Mouse (Mus musculus) A20 (cell line): ENCODE results near the gene Crbn.

Source experiments
- DNase-seq: peaks from one replicate; pipeline ENCODE4 v3.0.0-alpha.2; 2011; ENCODE audit warnings: low read depth, low spot score

Gene Crbn

DNA sequence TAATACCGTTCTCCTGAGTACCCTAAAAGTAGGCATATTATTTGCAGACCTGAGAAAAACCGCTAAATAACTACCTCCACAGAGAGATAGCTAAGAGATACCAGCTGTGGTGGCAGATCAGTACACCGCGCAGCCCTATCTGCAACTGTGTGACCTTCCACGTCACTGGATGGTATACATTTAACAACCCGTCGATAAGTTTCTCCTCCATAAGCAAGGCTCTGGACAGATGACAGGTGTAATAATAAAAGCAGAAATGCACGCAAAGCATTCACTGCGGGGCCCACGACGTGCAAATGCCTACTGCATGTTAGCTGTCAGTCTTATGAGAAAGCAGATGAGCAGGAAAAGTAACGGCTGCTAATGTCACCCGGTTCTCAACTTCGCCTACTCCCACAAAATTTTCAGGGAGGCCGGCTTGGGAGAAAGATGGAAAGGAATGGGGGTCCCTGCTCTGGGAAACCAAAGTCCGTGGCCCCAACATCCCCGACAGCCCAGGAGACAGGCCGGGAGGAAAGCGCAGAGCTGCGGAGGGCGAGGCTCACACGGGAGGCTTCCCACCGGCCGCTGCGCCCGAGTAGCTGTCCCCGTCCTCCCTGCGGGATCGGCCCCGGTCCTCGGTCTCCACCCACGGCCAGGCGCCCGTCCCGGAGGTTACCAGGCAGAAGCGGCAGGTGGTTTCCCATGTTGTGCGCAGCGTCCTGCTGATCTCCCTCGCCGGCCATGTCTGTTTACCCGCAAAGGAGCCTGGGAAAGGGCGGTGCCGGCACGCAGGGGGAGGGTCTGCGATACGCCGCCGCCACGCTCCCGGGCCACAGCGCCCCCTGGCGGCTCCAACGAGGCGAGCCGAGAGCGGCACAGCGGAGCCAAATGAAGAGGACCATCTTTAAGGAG, at the start of gene Crbn:
Crbn (minus strand) TSS at position 745 of the 894 bp plus-strand sequence.
- DNase-seq = peak; percentile 88

DNA sequence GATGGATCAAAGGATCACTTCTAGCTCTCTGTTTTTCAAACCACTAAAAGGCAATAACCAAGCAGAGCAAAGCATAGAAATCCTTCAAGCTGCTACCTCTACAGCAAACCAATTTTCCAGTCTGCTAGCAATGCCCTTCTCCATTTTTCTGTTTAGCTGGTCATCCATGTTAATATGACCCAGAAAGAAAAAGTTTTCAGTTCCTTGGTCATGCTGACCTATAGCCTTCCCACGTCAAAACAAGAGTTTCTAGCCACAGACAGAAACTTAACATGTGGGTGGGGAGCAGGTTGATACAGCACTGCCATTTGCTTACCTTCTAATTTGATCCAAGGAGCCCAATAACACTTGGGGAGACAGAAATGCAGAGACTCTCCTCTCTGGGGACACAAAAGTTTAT, 40.3 kb upstream of the Crbn start:
- no peak for DNase-seq

DNA sequence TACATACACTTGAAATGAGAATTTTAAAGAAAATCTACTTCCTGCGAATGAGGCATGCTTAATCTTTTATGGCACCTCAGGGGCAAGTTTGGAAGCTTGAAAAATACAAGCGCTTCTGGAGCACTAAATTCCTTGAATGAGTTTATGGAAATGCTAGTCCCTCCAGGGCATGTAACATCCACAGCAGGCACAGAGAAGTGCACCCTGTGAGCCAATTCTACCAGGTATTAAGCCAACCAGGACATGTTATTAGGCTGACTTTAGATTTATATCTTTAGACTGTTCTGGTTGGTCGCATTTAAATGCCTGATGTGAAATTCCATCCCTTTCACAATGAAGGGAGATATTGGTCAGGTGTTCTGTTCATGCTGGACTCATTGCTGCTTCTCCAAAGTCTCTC, 38.2 kb upstream of the Crbn start:
- no peak for DNase-seq

DNA sequence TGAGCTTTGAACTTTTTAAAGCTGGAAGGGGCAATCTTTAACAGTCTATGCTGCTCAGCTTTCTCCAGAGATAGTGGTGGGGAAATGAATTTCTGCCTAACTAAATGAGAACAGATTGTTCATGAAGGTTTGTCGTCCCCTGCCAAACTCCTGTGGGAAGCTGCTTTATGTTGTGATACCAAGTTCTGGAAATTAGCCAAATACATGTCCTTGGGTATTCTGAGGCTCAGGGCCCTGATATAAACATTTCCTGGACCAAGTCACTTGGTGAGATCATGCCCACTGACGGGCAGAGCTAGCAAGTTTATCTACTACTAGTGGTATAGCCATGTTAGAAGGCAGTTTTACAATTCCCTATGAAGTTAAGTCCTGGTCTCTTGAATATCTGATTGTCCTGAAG, 35.4 kb upstream of the Crbn start:
- no peak for DNase-seq

DNA sequence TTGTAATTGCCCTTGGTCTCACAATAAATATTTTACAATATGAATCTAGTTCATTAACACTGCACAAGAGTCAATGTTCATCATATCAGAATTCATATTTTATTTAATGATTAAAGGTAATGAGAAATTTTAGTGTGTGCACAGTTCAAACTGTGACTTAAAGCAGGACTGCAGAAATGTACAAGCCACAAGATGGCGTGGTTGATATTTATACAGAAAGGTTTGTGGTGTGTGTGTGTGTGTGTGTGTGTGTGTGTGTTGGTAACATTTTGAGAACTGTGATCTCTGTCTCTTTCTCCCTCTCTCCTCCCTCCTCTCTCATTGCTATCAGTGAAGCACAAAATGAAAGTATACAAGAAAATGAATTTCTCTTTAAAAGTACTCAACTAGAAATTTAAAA, 22.5 kb upstream of the Crbn start:
- DNase-seq = peak; percentile 64

DNA sequence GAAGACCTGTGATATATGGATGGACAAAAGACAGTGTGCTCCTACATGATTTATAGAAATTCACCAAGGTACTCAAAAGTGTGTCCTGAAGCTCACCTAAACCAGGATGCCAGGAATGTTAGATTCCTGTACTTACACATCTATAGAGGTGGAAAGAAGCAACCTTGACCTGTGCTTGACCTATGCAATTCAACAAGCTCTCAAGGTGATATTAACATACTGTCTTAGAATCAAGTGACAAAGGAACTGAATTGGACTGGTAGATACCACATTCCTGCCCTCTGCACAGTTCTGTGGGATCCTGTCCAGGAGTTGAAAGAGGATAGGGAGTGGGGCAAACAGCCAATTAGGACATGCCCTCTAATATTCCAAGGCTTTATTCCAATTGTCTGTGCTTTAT, 20.7 kb upstream of the Crbn start:
- DNase-seq = no peak

DNA sequence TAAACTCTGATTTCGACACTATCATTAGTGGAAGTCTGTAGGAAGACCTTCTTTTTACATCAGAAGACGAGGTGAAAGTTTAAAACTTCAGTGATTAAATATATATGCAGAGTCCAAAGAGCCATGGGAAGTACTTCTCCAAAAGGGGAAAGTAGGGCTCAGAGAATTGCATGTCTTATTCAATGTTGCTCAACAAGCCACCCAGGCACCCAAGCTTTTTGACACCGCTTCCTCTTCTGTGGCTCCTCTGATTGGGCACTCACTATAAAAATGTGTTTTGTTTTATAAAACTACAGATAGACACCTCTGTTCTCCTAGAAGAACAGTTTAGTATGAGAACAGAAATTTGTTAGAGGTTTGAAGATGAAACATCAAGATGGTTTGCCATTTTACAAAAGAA, 20.0 kb upstream of the Crbn start:
- DNase-seq = no peak

DNA sequence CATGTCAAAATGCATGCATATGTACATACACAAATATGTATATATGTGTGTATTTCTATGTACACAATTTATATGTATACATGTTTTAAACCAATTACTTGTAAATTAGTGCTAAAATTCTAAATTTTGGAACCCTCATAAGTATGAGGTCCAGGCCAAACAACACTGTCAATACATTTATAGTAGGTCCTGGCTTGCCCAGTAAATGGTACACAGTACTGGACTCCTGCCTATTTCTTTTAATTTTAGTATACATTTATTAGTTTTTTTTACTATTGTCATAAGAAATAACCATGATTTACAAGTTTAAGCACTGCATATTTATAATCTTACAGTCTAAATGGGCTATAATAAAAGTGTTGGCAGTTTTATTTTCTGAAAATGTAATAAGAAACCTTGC, 19.4 kb upstream of the Crbn start:
- DNase-seq = no peak

DNA sequence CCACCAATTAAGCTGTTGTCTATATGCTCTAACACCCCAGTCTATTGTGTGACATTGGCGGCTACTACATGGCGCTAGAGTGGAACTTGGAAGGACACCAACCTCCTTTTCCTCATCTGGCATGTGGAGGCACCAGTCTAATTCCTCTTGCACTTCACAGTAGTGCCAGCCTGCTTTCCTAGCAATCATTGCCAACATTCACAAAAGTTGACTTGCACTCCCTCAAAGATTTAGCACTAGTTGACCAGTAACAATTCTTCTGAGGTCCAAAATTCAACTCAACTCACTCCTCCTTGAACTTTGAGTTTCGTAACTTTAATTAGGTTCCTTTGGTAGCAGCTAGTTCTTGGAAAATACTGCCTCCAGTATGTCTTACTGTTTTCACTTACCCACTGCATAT, 10.8 kb upstream of the Crbn start:
- DNase-seq = no peak

DNA sequence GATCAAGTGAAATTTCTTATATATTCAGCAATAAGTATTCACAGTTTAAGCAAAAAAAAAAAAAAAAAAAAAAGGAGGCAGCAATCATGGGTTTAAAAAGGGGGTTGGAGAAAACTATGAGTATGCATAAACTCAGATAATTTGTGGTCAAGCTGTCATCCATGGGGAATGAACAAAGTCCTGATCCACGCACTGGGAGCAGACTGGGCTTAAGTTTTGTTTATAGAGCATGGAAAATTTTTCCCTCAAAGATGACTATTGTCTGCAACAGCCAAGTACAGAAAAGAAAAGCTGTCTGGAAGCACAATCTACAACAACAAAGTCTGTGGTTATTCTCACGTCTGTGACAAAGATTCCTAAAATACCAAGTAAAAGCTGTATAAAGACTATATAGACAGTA, 9.3 kb upstream of the Crbn start:
- DNase-seq = no peak

DNA sequence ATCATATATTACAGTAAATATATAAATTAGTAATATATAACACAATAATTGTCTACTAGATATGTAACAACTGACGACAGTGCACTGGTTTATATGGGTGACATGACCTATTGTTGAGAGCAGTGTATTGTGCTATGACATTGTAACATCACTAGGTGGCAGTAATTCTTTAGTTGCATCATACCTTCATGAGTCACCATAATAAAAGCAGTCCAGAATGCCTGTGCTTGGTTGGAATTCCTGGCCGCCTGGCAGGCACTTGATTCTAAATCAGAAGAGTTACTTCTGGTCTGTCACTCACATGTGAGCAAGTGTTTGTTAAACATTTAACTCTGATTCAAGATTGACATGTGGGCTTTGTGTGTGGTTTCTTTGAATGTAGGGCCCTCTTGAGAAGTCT, 5.0 kb upstream of the Crbn start:
- peak; percentile 51 for DNase-seq

DNA sequence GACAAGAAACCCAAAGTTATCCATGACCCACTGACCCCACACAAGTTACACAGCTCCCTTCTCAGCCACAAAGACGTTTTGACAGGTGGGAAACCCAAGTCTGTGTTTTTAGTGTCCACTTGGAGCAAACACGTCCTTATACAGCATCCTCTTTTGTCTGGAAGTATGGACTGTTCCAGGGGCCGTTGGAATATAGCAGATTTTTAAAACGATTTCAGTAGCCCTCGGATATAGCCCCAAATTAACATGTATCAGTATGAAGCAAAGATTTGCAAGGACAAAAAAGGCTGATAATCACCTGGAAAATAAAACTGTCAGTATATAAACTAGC, 315 bp upstream of the Crbn start:
- no peak for DNase-seq

DNA sequence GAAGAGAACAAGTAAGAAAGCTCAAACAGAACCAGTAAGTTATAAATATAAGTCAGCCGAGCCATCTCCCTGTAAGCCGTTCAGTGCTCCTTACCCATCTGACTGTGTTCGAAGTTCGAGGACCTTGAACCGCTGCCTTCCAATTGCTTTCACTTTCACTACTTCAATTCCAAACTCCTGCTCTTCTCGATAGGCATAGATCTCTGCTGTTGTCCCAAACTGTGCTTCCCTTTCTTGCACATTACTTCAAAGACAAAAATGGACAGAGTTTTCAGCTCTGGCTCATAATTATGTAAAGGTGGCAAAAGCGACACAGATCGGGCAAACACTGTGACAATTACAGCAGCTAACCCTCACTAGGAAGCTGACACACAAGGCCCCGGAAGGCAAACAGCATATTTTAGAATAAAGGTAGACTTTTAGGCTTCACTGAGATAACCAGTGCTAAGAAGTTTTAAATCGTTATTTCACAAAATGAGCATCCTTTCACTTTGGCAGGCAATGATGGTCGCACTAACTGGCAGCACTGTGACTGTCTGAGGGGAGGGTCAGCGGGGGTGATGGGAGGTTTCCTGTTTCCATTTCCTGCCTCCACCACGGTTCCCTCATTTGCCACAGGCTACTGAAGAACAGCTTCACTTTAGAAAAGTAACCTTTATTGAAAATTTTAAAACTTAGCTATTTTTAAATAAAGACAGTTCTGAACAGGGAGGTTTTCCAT, 5.6 kb downstream of the Crbn start:
- no peak for DNase-seq

DNA sequence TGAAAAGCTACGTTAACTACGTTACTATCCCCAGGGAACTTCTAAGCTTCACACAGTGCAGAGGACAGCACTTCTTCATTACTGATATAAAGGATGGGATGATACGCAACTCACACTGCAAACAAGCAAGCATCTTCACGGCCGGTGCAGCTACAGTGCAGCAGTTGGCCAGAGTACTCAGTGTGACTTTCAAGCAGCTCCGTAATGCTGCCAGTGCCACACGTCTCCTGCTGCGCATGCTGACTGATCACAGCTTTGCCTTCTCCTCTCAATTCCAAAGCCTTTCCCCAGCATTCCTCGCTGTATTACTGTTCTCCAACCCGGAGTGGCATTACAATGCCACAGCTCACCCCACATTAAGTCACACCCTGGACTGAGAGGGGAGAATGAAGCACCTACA, 6.3 kb downstream of the Crbn start:
- DNase-seq = no peak

DNA sequence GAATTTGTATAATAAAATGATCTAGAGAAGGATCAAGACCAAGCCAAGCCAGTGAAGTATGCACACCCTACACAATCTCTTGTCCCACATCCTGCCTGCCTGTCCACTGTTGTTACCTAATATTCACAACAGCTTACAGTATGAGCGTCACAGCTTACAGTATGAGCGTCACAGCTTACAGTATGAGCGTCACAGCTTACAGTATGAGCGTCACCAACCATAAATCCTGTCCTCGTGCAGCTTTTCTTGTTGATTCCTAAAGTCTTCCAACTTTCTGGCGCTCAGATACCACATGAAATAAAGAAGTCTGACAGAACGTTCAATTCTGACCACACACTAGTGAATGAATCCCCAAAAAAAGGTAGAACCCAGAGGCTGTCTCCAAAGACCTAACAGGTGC, 6.8 kb downstream of the Crbn start:
- DNase-seq = no peak

DNA sequence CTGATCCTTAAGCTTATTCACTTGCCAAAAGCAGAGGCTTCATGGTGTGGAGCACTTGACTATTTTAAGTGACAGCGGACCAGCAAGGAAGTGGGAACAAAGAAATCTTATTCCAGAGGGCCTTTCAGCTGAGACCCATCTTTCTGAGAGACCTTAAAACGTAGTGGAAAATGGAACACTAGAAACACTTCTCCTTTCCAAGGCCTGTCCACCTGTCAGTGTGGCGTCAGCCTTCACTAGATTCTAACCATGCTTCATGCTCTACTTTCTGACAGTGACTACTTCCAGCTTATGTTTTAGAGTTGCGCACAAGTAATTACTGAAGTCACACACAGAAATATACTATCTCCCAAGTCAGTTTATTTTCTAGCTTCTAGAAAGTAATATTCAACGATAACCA, 7.4 kb downstream of the Crbn start:
- no peak for DNase-seq

DNA sequence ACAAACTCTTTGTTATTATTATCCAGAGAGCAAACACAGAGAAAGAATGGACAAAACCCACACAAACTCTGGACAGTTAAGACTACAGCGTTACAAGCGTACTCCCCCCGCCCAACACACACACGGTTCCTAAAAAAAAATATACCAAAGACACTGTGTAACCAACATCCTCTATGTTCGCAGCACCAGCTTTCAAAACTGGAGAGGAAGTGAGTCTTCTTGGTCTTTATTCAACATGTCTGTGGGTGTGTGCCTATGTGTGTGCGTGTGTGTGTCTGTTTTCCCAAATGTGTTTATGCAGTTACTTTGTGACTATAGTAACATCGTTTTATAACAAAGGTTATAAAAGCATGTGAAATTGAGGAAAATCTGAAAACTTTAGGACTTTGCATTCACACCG, 8.4 kb downstream of the Crbn start:
- DNase-seq = no peak

DNA sequence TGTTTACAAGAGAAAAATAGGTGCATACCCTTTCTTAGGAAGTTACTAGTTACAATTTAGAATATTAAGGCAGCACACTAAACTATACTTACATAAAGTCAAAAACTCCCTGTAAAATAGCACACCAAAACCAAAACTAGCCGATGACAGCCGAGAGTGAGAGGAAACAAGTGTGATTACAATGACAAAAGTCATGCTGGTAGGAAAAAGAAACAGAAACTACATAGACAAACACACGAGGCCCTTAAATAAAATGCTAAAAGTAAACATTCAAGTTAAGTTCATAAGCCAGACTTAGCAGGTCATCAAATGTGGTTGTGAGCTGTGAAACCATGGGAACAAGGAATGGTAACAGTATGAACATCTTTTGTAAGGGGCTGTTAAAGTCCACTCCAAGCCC, 12.7 kb downstream of the Crbn start:
- no peak for DNase-seq

DNA sequence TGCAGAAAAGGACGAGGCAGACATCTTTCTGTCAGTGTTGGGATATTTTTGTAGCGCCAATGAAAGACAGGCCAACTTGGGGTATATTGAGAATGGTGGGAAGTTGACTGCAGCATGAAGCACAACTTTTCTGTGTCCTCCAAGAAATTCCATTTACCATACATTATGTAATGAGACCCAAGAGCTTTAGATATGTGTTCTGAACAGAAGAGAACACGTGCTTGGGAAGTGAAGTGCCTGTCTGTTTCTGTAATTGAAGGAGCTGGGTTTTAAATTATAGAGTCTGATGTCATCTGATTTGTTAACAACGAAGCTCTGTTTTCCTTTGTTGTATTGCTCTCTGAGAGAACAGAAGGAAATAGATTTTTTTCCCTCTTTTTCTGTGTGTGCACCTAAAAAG, 29.8 kb downstream of the Crbn start:
- DNase-seq = no peak

DNA sequence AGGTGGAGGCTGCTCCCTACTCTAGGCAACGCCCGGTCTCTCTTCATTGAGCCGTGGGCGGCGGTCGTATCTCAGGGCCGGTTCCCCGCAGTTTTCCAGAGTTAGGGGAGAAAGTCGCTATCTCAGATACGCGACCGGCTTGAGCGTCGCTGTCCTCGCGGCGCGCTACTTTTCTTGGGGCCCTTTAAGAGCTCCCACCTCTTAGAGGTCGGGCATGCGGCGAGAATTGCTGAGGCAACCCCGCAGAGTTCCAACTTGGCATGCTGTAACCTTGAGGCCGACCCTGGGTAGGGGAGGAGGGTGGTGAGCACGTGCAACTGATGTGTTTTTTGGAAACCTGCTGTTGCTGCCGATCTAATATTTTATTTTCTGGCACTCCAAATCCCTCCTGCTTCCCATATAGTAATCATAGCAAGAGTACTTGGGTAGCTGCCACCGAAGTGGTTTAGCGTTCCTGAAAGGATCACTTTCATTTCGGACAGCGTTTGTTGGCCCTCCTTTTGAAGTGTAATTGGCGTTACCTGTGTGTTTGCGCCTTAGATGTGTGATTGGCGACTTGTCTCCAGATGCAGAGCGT, 30.5 kb downstream of the Crbn start:
- peak; percentile 24 for DNase-seq

DNA sequence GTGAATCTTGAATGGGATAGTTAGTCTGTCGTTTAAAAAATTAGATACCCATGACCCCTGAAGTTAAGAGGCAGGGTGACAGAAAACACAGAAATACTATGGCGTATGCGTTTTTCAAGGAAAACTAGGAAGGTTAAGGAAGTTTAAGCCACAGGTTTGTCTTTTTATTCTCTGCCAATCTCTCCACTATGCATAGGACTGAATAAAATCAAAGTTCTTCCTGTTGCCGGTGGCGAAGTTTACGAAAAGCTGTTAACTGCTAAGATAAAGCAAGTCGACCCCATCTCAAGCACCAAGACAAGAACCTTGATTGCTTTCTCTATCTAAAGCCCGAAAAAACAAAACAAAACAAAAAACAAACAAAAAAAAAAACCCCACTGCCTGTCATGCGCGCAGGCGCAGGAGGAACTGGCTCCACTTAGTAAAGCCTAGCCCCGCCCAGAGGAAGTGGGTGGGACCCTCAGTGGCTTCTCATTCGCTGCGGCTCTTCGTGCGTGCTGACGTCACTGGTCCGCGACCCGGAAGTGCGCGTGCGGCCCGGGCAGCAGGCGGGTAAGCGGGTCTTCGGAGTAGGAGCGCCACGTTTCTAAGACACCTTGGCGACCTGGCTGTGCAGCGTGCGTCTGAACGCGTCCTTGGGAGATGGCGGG, 31.1 kb downstream of the Crbn start, which contains the start of gene Trnt1:
Trnt1 (plus strand) TSS at position 481 of the 650 bp plus-strand sequence.
- DNase-seq = peak; percentile 98

DNA sequence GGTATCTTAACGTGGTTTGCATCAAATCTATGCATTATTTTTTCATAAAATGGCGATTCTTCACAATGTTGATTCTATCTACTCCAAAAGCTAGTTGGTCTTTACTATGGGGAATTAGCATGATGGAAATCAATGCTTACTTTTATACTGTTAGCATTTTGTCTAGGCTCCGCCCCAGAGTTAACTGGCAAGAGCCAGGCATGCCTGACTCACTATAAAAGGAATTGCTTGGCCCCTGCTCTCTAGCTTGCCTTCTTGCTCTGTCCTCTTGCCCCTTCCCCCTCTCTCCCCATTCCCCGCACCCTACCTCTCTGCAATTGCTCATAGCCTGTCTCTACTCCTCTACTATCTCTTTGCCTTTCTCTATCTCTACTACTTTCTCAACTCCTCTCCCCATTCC, 33.1 kb downstream of the Crbn start:
- DNase-seq = no peak
